Mouse (Mus musculus) left cerebral cortex, postnatal 14 days (tissue): ENCODE measurements around the gene Ptprt. TPM values are rescaled to one million over a fixed set of nuclear protein-coding genes. Genes with fewer than 3 reads are reported as not detected.
A peak's percentile ranks its signal among the peaks of the same experiment; 100 is the strongest.

Experiments used
- DNase-seq, 2 experiments: peaks; one replicate each; pipeline ENCODE4 v3.0.0; 2021 to 2022; ENCODE audit warnings: low spot score in 2 of 2, mixed read lengths in 1 of 2
- intact Hi-C: fragments of 180-260 bp; cut with DNase I; formaldehyde crosslinking; loops from one replicate; pipeline ENCODE4 v1.15.1; 2025
- total RNA-seq, 2 experiments: library from RNA; stranded (reverse); gene quantifications; 2 replicates each; pipeline ENCODE4 v1.2.3; 2021

The Ptprt gene
- total RNA-seq, 2 experiments from 2014 or later, result 96.9 to 100 TPM

DNA sequence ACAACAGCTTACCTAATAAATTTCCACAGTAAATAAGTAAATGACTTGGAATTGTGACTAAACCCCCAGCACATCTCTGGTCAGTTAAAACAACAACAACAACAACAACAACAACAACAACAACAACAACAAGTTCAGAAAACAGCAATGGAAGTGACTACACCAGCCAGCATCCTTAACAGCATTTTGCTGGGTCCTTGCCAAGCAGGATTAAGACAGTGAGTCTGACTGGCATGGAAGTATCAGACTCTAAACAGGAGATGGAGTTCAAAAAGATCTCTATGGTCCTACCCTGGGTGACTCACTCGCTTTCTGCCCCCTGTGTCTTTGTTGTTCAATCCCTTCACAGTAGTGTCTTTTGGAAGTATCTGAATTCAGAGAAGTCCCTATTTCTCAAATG, 1035.1 kb downstream of the Ptprt start:
- no peak for DNase-seq
- intact Hi-C loops, result no loop called here

DNA sequence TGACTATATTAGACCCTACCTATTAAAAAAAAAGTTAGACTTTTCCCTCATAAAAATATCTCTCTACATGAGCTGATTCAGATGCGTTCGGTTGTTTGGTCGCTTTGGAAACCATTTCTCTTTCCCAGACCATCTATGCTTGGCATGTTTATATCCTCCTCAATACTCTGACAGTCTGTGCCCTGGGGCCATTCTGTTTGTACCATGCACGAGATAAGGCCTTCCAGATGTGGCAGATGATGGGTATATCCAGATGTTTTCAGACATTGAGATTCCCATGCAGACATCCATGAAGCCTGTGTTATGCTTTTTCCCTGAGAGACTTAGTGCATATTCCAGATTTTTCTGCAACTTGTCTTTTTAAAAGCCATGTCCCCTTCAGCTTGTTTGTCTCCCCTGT, 1052.5 kb downstream of the Ptprt start:
- DNase-seq, result no peak
- intact Hi-C loops, result no loop called here

DNA sequence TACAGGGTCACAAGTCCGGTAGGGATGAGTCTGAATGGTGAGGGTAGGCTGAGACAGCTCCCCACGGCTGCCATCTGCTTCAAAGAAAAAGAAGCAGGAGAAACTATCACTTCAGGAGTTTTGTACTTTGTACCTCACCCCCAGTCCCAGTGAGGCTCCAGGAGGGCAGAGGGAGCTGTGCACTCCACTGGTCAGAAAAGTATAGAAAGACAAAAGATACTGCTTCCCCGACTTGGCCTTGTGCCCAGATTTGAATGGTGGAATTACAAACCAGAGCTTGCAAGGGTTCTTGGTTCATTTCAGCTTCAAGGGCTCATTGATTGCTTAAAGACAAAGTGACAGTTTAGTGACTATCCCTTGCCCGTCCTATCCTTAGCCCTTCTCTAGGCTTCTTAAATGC, 1053.6 kb downstream of the Ptprt start:
- no peak for DNase-seq
- intact Hi-C loops, result no loop called here

DNA sequence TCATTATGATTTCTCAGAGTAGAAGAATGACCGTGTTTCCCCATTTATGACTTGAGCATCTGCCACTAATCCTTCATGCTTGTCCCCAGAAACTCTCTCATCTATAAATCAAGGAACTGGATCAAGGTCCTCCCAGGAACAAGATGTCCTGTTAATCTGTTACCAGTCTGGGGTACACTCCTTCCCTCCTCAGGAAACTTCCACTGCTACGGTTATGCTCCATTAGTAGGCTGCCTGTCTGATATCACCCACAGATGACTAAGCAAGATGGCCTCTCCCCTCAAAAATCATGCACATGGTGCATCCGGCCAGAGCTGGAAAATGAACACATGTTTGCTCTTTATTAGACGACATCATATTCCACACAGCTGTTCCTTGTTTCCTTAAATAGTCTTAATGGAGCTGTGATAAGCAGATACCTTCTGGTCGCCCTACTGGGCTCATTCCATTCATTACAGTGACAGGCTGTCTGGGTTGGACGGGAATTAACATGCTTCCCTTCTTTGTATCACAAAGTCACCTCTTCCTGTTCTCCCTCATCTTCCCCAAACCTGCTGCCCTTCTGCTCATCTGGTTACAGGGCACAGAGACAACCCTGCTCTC, 1060.6 kb downstream of the Ptprt start:
- intact Hi-C loops, result no loop called here

GRCm38 (mm10) chr2:161593391-161594152, 1067.4 kb downstream of the Ptprt start:
- no peak for DNase-seq
- intact Hi-C loops, result no loop called here

More for the DNA sequence above, 1060.6 kb downstream of the Ptprt start:
- DNase-seq, result no peak

DNA sequence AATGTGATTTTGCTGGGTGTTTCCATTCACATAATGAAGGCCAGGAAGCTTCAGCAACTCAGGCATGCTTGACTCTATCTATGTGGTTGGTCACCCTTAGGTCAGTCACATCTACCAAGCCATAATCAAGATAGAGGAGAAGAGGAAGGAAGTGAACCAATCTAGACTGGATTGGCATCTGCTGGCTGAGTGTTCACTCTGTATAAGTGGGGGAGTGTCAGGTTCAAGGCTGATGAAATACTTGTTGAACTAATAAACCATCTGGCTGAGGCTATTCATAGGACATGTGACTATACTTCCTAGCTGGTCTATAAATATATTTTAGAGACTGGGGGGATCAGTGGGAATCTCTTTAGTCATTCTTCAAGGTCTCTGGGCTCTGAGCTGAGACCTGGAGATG, 1086.5 kb downstream of the Ptprt start:
- no peak for DNase-seq
- intact Hi-C loops, result no loop called here

- DNase-seq, result no peak
- intact Hi-C loops, result no loop called here
Measured at GRCm38 (mm10) chr2:161572201-161572600, 1088.7 kb downstream of the Ptprt start.

DNA sequence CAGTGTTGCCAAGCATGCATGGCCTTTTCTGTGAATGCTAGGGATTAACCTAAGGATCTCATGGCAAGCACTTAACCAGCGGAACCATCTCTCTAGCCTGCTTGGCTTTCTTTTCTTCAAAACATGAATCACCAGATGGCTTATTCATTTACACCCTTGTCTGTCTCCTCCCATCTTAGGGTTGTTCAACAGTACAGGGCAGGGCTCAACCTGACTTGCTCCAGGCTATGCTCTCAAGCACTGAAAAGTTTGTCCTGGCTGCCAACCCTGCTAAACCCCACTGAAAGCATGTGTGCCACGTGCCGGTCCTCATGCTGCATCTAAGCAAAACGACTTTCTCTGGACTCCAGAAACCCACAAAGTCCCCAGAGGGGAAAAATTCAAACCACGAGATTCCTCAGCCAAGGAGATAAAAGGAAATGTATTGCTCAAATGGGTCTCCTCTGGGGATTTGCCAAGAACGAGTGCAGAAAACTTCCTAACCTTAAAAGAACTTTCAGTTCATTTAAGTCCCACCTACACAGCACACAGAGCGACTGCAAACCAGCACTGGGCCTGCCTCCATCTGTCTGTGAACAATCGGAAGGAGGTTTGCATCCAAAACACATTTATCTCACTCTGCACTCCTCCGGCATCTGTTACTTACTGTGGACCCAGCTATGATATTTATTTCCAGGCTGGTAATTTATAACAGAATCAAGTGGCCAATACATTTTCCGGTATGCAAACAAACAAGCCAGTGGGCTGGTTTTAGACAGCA, 1090.5 kb downstream of the Ptprt start:
- peak; percentile 25 to 37 for DNase-seq

DNA sequence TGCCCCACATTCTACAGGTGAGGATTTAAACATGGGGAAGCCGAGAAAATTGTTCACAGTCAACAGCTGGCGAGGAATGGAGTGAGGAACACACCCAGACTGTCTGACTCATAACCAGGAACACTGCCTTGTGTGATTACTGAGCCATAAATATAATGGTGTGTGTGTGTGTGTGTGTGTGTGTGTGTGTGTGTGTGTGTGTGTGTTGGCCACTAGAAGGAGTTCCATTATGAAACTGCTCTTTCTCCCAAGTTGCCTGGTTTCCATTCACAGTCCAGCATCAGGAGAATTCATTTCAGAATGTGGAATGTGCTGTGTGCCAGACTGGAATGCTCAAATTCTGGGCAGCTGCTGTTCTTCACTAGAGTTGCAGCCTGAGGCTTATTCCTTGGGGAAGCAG, 1099.4 kb downstream of the Ptprt start:
- peak; percentile 40 to 85 for DNase-seq
- intact Hi-C loops, result no loop called here

More for the DNA sequence above, 1090.5 kb downstream of the Ptprt start:
- intact Hi-C loops, result no loop called here

DNA sequence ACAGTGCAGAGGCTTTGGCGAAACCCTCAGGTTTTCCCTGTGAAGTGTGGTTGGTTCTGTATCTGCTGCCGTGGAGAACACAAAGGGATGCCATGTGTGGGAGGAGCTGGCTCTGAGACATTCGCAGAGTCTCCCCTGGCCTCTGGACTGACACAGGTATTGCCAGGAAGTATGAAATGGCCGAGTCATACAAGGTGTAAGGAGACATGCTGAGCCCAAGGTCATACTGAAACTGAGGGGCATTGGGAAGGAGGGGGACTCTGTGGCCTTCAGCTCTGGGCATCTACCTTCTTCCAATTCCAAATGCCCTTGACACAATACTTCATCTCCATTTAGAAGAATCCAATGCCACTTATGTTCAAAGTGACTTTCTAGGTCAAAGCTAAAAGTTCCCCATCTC, 1103.1 kb downstream of the Ptprt start:
- DNase-seq, result no peak
- intact Hi-C loops, result no loop called here

- DNase-seq, result no peak
- intact Hi-C loops, result no loop called here
Measured at GRCm38 (mm10) chr2:161553651-161554050, 1107.3 kb downstream of the Ptprt start.

DNA sequence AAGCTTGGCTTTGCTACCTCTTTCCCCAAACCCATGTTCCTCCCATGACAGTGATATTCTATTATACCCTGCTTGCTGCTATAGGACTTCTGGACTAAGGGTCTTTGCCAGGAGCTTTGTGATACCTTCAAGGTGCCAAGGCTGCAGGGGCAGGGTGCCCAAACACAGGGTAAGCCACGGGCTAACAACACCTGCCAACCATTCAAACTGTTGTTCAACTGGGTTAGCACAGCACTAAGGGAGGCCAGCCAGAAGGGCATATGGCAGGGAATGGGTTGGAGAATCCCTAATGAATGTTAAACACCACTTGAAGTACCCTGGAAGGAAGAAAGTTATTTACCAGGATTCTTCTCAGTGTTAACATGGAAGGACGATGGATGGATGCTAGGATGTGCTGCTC, 1108.9 kb downstream of the Ptprt start:
- DNase-seq, result no peak
- intact Hi-C loops, result no loop called here

DNA sequence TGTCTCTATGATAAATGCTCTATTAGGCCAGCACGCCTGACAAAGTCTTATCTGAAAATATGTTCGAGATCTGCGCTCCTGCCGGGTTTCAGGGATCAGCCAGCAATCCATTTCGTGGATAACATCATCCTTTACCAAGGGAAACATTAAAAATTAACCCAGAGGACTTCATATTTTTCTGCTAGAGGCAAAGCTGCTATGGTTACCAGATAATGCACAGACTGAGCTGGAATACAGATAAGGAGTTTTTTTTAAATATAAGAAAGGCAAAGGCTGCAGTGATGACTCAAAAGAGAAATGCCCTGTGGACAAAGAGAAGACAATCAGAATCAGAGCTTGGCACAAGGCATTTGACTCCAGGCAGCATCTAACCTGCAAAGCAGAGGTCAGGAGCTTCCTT, 1111.4 kb downstream of the Ptprt start:
- intact Hi-C loops, result no loop called here
- DNase-seq, result no peak

DNA sequence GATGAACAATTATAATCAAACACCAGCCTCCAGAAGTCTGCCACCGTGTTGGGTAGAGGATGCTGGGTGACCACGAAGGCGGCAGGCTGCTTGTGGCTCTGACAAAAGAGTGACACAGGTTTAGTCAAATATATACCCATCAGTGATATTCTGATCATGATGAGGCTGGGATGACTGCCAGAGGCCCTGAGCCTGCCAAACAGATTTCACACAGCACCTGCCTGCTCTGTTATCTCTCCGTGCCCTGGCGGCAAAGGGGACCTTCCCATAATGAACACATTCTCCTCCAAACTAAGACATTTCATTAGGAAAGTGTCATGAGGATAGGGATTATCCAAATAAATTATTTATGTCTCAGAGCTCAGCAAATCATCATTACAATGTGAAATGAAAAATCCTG, 1113.6 kb downstream of the Ptprt start:
- intact Hi-C loops, result no loop called here
- no peak for DNase-seq

DNA sequence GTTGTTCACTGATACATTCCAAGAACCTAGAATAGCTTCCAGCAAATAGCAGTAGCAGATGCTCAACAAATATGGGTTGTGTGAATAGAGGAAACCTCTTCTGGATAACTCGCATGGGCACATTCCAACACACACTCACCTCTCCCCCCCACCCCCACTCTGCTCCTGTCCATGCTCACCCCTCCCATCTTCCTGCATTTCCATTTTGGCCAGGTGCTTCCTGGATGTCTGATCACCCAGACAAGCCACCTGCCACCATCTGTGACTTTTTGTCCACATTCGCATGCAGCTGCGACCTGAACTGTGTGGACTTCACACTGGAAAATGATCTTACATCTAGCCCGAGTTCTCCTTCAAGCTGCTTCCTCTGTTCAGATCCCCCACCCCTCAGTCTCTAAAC, 1115.5 kb downstream of the Ptprt start:
- intact Hi-C loops, result no loop called here
- DNase-seq, result no peak

- intact Hi-C loops, result no loop called here
- no peak for DNase-seq
Measured at GRCm38 (mm10) chr2:161534151-161534550, 1126.8 kb downstream of the Ptprt start.

DNA sequence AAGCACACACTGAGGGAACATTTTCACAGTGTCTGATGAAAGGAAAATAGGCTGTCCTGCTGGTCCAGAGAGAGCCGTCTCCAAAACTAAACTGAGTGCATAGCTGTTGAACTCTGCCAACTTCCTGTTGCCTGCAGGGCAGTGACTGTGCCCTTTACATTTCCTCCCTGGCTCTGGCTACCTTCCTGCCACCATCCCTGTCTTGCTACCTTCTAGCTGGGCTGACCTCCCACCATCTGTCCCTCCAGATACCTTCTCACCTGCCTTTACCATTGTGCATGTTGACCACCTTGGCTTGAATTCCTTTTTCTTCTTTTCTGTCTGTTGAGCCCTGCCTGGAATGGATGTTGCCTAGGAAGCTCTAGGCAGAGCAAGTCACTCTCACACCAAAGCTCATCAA, 1133.8 kb downstream of the Ptprt start:
- no peak for DNase-seq
- intact Hi-C loops, result no loop called here

- intact Hi-C loops, result no loop called here
- DNase-seq, result no peak
Measured at GRCm38 (mm10) chr2:161519671-161520070, 1141.3 kb downstream of the Ptprt start.

- intact Hi-C loops, result no loop called here
- peak; percentile 39 to 79 for DNase-seq
Measured at GRCm38 (mm10) chr2:161516921-161517320, 1144.0 kb downstream of the Ptprt start.

DNA sequence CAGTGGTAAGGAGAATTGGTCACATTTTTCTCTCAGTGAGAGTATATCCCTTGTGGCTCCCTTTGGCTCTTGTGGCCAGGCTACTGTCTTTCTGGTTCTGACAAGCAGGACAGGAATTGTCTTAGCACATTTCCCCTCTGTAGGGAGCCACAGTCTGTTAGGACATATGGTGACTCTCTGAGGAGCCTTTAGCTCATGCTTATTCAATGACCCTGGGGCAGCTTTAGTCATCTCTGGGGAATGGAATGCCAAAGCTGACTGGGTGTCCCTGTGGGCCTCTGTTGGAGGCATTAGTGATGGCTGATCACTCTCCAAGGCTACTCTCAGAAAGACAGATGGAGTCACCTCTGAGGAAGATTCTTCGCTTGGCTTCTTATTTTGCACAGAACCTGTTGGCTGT, 1147.7 kb downstream of the Ptprt start:
- no peak for DNase-seq
- intact Hi-C loops, result no loop called here
